Mouse (Mus musculus) intestine, embryonic 15.5 days (tissue): ENCODE measurements around the gene Gm28051. TPM values are rescaled to one million over a fixed set of nuclear protein-coding genes. Genes with fewer than 3 reads are reported as not detected.

Experiments used
- ATAC-seq: fragments of 200-750 bp; cut with Nextera tagmentation; 2 replicates; pipeline ENCODE4 v1.8.0; 2017; ENCODE audit warnings: moderate TSS enrichment, moderate library complexity
- H3K27ac ChIP-seq: fragments of 300-500 bp; sonication (generic); 2 replicates; pipeline ENCODE4 v1.5.1; 2015; ENCODE audit warnings: mild to moderate bottlenecking, inconsistent platforms
- H3K27me3 ChIP-seq: fragments of 300-500 bp; sonication (generic); replicated peaks from 2 replicates; pipeline ENCODE4 v1.6.1; 2015; ENCODE audit warnings: inconsistent platforms
- H3K36me3 ChIP-seq: fragments of 300-500 bp; sonication (generic); 2 replicates; pipeline ENCODE4 v1.6.1; 2015; ENCODE audit warnings: inconsistent platforms
- H3K4me1 ChIP-seq: fragments of 300-500 bp; sonication (generic); replicated peaks from 2 replicates; pipeline ENCODE4 v1.6.1; 2015; ENCODE audit warnings: inconsistent platforms
- H3K4me2 ChIP-seq: fragments of 300-500 bp; sonication (generic); replicated peaks from 2 replicates; pipeline ENCODE4 v1.6.1; 2015; ENCODE audit warnings: mild to moderate bottlenecking, inconsistent platforms
- H3K4me3 ChIP-seq: fragments of 300-500 bp; sonication (generic); replicated peaks from 2 replicates; pipeline ENCODE4 v1.5.1; 2015; ENCODE audit warnings: inconsistent platforms
- H3K9ac ChIP-seq: fragments of 300-500 bp; sonication (generic); 2 replicates; pipeline ENCODE4 v1.6.1; 2015; ENCODE audit warnings: inconsistent platforms
- H3K9me3 ChIP-seq: fragments of 300-500 bp; sonication (generic); 2 replicates; pipeline ENCODE4 v1.6.1; 2016; ENCODE audit warnings: inconsistent platforms
- WGBS: fragments of 180-500 bp; shearing (Covaris S2); methylation state at CpG from one replicate; pipeline ENCODE4 v1.1.7; 2015; 5-methylcytosine and 5-hydroxymethylcytosine counted together
- polyA plus RNA-seq: library from polyadenylated mRNA; unstranded; fragments of >200 nt; fragmentation: Nextera tagmentation; extraction: Ambion mirVana; gene quantifications from 2 replicates; pipeline ENCODE4 v1.2.1, GENCODE M21; 2015

The Gm28051 gene
- polyA plus RNA-seq, 1 experiment from 2014 or later, result not detected

- no peak for ATAC-seq
- no peaks in the 10 kb centered on the region for H3K36me3 ChIP-seq
- no peaks in the 10 kb centered on the region for H3K9me3 ChIP-seq
- H3K27ac ChIP-seq, result no peak overlapping the region
- H3K27me3 ChIP-seq, result no peaks in the 10 kb centered on the region
- peaks cover 43% of the 10 kb centered on the region for H3K4me1 ChIP-seq
- no peak overlapping the region for H3K4me3 ChIP-seq
- no peak overlapping the region for H3K9ac ChIP-seq
- H3K4me2 ChIP-seq, result no peak overlapping the region
- WGBS, result 67% methylated on average over 7 of the region's 7 CpGs
Observed at GRCm38 (mm10) chr12:102691761-102692160, 65.8 kb downstream of the Gm28051 start.

DNA sequence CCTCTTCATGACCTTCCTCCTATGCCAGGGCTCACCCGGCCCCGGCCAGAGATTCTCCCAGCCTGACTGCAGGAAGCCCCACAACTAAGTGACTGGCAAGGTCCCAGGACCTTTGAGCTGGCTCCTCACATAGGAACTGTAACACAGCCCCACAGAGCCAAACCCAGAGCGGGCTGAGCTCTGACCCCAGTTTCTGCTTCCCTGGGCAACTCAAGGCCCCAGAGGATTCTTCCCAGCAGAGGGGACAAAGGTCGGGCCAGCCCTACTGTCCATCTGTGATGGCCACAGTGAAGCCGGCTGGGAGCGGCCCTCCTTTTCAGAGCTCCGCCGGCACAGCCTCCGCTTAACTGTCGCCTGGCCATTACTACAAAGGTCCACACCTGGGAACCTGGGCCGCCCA, 66.4 kb downstream of the Gm28051 start:
- Histone ChIP-seq H3K9ac (peak overlapping the region; percentile 13; the same call in 1 of the 2 replicates), H3K4me2 (peak overlapping the region; percentile 41), H3K4me1 (peaks cover 43% of the 10 kb centered on the region), H3K9me3 (no peaks in the 10 kb centered on the region), H3K36me3 (no peaks in the 10 kb centered on the region), H3K27me3 (no peaks in the 10 kb centered on the region), H3K4me3 (no peak overlapping the region), H3K27ac (peak overlapping the region; percentile 58)
- 44% methylated on average over 11 of the region's 11 CpGs for WGBS
- peak; percentile 66 for ATAC-seq

DNA sequence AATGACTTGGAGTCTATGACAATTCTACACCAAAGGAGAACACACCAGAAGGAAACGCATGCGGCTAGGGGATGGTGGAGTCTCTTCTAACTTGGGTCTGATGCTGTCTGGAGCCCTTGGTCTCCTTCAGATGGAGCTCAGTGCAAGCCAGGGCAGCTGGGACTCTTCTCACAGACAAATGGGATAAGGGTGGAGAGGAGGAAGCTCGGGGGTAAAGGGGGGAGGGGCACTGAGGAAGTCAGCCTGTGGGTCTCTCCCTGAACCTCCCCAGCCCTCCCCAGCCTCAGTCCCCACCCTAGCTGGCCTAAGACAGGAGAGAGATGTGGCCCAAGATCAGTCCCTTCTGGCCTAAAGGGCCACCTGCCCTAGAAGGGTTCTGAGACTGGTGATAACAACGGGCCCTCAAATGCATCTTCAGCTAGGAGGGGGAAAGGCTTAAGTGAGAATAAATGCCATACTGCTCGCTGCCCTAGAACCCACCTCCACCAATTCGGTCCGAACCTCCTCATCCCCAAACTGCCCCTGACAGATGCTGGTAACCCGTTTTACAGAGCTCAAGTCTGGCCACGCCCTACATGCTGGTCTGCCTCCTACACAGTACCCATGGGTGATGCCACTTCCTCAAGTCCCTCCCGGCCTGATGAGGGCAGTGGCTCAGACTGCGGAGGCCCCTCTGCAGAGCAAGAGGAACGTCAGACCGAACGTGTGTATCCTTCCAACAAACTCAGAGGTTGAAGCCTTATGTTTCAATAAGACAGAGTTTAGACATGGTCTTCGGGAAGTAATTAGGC, 67.6 kb downstream of the Gm28051 start:
- peaks cover 42% of the 10 kb centered on the region for H3K4me1 ChIP-seq
- no peaks in the 10 kb centered on the region for H3K9me3 ChIP-seq
- no peak overlapping the region for H3K9ac ChIP-seq
- H3K4me3 ChIP-seq, result no peak overlapping the region
- H3K27ac ChIP-seq, result no peak overlapping the region
- no peak for ATAC-seq
- 72% methylated on average over 15 of the region's 15 CpGs for WGBS
- no peak overlapping the region for H3K4me2 ChIP-seq
- no peaks in the 10 kb centered on the region for H3K36me3 ChIP-seq
- no peaks in the 10 kb centered on the region for H3K27me3 ChIP-seq

DNA sequence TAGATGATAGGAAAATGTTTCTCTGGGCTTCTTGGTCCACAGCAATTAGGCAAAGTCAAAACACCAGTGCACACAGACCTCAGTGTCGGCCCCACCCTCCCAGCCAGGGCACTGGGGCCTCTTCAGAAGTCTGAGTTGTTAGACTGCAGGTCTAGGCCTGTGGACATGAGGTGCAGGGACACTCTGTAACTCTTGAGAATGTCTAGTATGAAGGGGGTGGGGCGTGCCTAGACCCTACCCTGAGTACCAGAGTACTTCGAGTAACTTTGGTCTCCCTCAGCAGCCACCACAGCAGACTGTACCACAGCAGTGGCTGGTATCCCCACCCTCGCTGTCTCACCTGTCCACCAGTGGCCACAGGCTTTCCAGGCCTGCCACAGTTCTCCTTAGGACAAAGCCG, 71.2 kb downstream of the Gm28051 start:
- WGBS, result 89% methylated on average over 5 of the region's 5 CpGs
- no peak overlapping the region for H3K27ac ChIP-seq
- H3K9ac ChIP-seq, result no peak overlapping the region
- H3K4me1 ChIP-seq, result peaks cover 62% of the 10 kb centered on the region
- H3K36me3 ChIP-seq, result no peaks in the 10 kb centered on the region
- no peaks in the 10 kb centered on the region for H3K9me3 ChIP-seq
- no peaks in the 10 kb centered on the region for H3K27me3 ChIP-seq
- H3K4me3 ChIP-seq, result no peak overlapping the region
- H3K4me2 ChIP-seq, result no peak overlapping the region
- no peak for ATAC-seq

DNA sequence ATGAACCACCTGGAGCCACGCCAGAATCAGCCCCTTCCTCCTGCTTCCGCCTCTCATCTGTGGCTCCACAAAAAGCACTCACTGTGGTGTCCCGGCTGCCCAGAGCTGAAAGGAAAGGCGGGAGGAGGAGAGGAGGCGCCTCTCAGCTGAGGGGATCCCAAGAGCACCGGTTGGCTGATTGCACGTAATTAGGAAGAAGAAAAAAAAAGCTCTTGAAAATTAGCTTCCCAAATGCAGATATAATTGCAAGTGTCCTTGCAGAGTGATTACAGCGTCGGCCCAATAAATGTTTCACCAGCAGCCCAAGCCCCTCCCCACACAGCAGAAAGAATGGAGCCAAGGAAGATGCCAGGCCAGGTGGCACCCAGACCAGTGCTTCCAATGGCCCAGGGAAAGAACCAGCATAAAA, 72.0 kb downstream of the Gm28051 start:
- ATAC-seq, result no peak
- H3K4me2 ChIP-seq, result no peak overlapping the region
- H3K9ac ChIP-seq, result no peak overlapping the region
- peak overlapping the region; percentile 37; the same call in 1 of the 2 replicates for H3K27ac ChIP-seq
- peaks cover 64% of the 10 kb centered on the region for H3K4me1 ChIP-seq
- no peaks in the 10 kb centered on the region for H3K9me3 ChIP-seq
- H3K36me3 ChIP-seq, result no peaks in the 10 kb centered on the region
- WGBS, result 34% methylated on average over 9 of the region's 9 CpGs
- no peaks in the 10 kb centered on the region for H3K27me3 ChIP-seq
- no peak overlapping the region for H3K4me3 ChIP-seq

GRCm38 (mm10) chr12:102684720-102685386, 72.7 kb downstream of the Gm28051 start:
- Histone ChIP-seq H3K9ac (no peak overlapping the region), H3K27ac (0 out of 2 replicates have a peak overlapping the region, but pooled peaks have one; percentile 37)

DNA sequence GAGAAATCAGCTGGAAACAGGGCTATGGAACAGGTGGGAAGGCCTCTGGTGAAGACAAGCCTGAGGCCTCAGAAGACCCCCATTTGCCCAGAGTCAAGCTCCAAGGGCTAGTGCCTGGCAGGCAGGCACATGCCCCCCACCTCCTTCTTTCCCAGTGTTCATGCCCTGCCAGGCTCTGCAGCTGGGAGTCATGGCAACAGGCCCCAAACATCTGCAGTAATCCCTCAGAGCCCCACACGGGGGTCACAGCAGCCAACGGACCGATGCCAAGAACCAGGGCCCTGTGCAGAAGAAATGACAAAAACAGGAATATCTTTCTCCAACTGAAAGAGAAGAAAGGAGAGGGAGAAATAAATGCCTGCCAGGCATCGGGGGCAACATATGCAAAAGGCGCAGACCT, 73.6 kb downstream of the Gm28051 start:
- H3K4me3 ChIP-seq, result no peak overlapping the region
- 75% methylated on average over 5 of the region's 5 CpGs for WGBS
- H3K9ac ChIP-seq, result no peak overlapping the region
- H3K9me3 ChIP-seq, result no peaks in the 10 kb centered on the region
- ATAC-seq, result no peak
- H3K36me3 ChIP-seq, result no peaks in the 10 kb centered on the region
- no peak overlapping the region for H3K4me2 ChIP-seq
- no peaks in the 10 kb centered on the region for H3K27me3 ChIP-seq
- no peak overlapping the region for H3K27ac ChIP-seq
- H3K4me1 ChIP-seq, result peaks cover 65% of the 10 kb centered on the region

More at GRCm38 (mm10) chr12:102684720-102685386, 72.7 kb downstream of the Gm28051 start:
- Histone ChIP-seq H3K9me3 (no peaks in the 10 kb centered on the region), H3K27me3 (no peaks in the 10 kb centered on the region), H3K4me3 (no peak overlapping the region), H3K36me3 (no peaks in the 10 kb centered on the region), H3K4me2 (no peak overlapping the region), H3K4me1 (peaks cover 65% of the 10 kb centered on the region)
- 68% methylated on average over 3 of the region's 3 CpGs for WGBS
- no peak for ATAC-seq

DNA sequence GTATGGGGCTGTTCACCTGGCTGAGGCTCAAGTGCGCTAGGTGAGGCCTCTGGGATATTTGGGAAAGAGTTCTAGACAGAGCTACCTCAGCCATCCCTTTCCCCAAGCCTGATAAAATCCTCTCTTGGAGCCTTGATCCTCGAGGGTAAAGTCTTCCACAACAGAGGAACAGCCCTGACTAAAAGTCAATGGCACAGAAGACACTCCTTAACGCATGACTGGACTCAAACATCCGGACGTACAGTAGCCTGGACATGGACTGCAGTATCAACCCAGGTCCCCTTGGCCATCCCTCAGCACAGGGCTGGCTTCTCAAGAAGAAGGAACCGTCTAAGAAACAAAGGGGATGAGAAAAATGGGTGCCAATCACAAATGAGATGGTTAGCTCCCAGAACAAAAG, 74.1 kb downstream of the Gm28051 start:
- H3K4me1 ChIP-seq, result peaks cover 65% of the 10 kb centered on the region
- H3K9me3 ChIP-seq, result no peaks in the 10 kb centered on the region
- H3K36me3 ChIP-seq, result no peaks in the 10 kb centered on the region
- no peak overlapping the region for H3K4me3 ChIP-seq
- H3K9ac ChIP-seq, result no peak overlapping the region
- no peak overlapping the region for H3K27ac ChIP-seq
- 72% methylated on average over 6 of the region's 6 CpGs for WGBS
- H3K27me3 ChIP-seq, result no peaks in the 10 kb centered on the region
- no peak overlapping the region for H3K4me2 ChIP-seq
- no peak for ATAC-seq

DNA sequence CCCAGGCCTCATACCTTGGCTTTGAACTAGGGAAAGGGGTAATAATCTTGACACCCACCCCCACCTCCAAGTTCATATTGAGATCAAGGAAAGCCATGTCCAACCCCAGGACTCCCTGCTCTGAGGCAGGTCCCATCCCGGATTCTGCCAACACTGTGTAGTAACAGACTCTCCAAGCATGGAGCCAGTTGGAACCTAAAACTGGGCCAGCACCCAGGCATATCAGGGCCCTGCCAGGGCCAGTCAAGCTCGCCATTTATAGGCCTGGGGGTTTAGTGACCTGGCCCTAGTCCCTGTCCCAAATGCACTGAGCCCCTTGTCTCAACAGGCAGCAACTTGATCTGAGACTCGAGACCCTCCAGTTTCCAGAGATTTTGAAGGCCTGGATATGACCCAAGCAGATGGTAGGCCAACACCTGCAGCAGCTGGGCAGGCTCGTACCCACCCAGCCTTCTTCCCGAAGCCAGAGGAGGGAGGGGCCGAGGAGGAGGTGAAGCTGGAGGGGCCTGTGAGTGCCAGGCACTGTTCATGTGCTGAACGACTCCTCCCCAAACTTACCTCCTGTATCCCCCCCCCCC, 74.8 kb downstream of the Gm28051 start:
- no peak overlapping the region for H3K4me3 ChIP-seq
- H3K36me3 ChIP-seq, result no peaks in the 10 kb centered on the region
- H3K4me2 ChIP-seq, result no peak overlapping the region
- no peaks in the 10 kb centered on the region for H3K27me3 ChIP-seq
- no peak for ATAC-seq
- H3K27ac ChIP-seq, result peak overlapping the region; percentile 33; the same call in 1 of the 2 replicates
- H3K9me3 ChIP-seq, result no peaks in the 10 kb centered on the region
- WGBS, result 85% methylated on average over 7 of the region's 7 CpGs
- H3K9ac ChIP-seq, result no peak overlapping the region
- peaks cover 70% of the 10 kb centered on the region for H3K4me1 ChIP-seq

DNA sequence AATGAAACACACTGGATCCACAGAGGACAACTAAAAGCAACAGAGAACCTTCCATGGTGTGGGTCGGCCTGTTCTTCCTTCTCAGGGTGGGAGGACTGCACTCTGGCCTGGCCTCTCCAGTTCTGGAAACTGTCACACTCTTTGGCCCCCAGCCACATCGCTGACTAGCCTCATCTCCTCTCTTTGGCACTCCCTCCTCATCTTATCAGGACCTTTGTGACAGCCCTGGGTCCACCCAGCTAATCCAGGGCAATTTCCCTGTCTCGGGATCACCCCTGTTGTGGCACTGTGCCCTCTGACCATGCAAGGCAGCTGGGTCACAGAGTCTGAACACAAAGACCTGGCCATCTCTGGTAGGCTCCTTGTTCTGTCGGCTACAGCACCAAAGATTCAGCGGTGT, 75.5 kb downstream of the Gm28051 start:
- no peak overlapping the region for H3K4me3 ChIP-seq
- peak overlapping the region; percentile 8; the same call in 1 of the 2 replicates for H3K9ac ChIP-seq
- H3K27me3 ChIP-seq, result no peaks in the 10 kb centered on the region
- H3K4me2 ChIP-seq, result no peak overlapping the region
- H3K27ac ChIP-seq, result peak overlapping the region; percentile 33; the same call in 1 of the 2 replicates
- peaks cover 70% of the 10 kb centered on the region for H3K4me1 ChIP-seq
- no peaks in the 10 kb centered on the region for H3K36me3 ChIP-seq
- WGBS, result 59% methylated on average over 5 of the region's 5 CpGs
- peak; percentile 74 for ATAC-seq
- no peaks in the 10 kb centered on the region for H3K9me3 ChIP-seq

DNA sequence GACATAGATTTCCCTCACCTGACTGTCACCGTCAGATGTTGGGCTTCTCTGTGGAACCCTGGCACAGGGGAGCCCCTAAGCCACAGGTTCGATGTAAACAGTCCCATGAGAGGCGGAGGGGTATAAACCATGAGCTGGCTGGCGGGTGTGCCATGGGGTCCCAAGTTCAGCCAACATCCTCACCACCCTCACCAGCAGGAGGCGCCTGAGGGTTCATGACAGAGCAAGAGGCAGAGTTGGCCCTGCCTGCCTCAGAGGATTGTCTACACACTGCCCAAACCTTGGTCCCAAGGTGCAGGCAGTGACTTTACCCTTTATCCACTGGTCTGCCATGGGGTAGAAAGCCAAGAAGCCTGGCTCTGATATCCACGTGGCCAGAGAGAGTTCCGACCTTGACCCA, 76.0 kb downstream of the Gm28051 start:
- no peak overlapping the region for H3K4me3 ChIP-seq
- no peaks in the 10 kb centered on the region for H3K9me3 ChIP-seq
- H3K9ac ChIP-seq, result no peak overlapping the region
- H3K27me3 ChIP-seq, result no peaks in the 10 kb centered on the region
- H3K36me3 ChIP-seq, result no peaks in the 10 kb centered on the region
- no peak overlapping the region for H3K4me2 ChIP-seq
- 75% methylated on average over 7 of the region's 7 CpGs for WGBS
- peaks cover 68% of the 10 kb centered on the region for H3K4me1 ChIP-seq
- 0 out of 2 replicates have a peak overlapping the region, but pooled peaks have one; percentile 27 for H3K27ac ChIP-seq
- 0 out of 2 replicates have a peak, but pooled peaks have one; percentile 17 for ATAC-seq

- Histone ChIP-seq H3K27ac (no peak overlapping the region), H3K9me3 (no peaks in the 10 kb centered on the region), H3K4me1 (peaks cover 47% of the 10 kb centered on the region), H3K9ac (no peak overlapping the region), H3K4me2 (no peak overlapping the region), H3K36me3 (no peaks in the 10 kb centered on the region), H3K4me3 (no peak overlapping the region), H3K27me3 (no peaks in the 10 kb centered on the region)
- ATAC-seq, result no peak
- 63% methylated on average over 6 of the region's 6 CpGs for WGBS
Observed at GRCm38 (mm10) chr12:102678820-102679219, 78.7 kb downstream of the Gm28051 start.
